Mouse (Mus musculus) inflammation-experienced regulatory T-cells, adult 6 months (primary cell): ENCODE measurements around the gene Nom1. TPM values are rescaled to one million over a fixed set of nuclear protein-coding genes. Genes with fewer than 3 reads are reported as not detected.
A peak's percentile ranks its signal among the peaks of the same experiment; 100 is the strongest.
"Not testable (repeated sequence)": the region's sequence is repeated elsewhere in the genome, so short reads cannot be mapped to it uniquely, and the experiment has no call there.

Experiments used
- ATAC-seq: one replicate; pipeline ENCODE4 v1.8.0; 2017
- polyA plus RNA-seq, 3 experiments: library from polyadenylated mRNA; unstranded; fragments of 100-300 nt; shearing (Covaris generic); gene quantifications; one replicate each; pipeline ENCODE4 v1.2.1; 2017

Gene Nom1
- 10 to 100 TPM in 2 of 3 experiments, 1 to 10 TPM in 1; 7.8 to 14.4 (median 11.4) TPM for polyA plus RNA-seq

GRCm38 (mm10) chr5:29434228-29434871, at the start of gene Nom1:
TSS of gene Nom1 (plus strand) at chr5:29434664.
- ATAC-seq = peak; percentile 99

GRCm38 (mm10) chr5:29387591-29387990, 46.9 kb upstream of the Nom1 start:
- ATAC-seq = no peak

GRCm38 (mm10) chr5:29388181-29388943, 46.1 kb upstream of the Nom1 start:
- ATAC-seq = no peak

GRCm38 (mm10) chr5:29388944-29389765, 45.3 kb upstream of the Nom1 start:
- ATAC-seq = no peak

- ATAC-seq = no peak
Observed at GRCm38 (mm10) chr5:29398427-29398826, 36.0 kb upstream of the Nom1 start.

GRCm38 (mm10) chr5:29410854-29411253, 23.6 kb upstream of the Nom1 start:
- no peak for ATAC-seq

- ATAC-seq = no peak
Observed at GRCm38 (mm10) chr5:29413041-29413440, 21.4 kb upstream of the Nom1 start.

- ATAC-seq = not testable (repeated sequence)
Observed at GRCm38 (mm10) chr5:29423330-29423729, 11.1 kb upstream of the Nom1 start.

GRCm38 (mm10) chr5:29434872-29435358, 451 bp downstream of the Nom1 start:
- peak; percentile 40 for ATAC-seq

GRCm38 (mm10) chr5:29435491-29435890, 1.0 kb downstream of the Nom1 start:
- no peak for ATAC-seq

GRCm38 (mm10) chr5:29436728-29437127, 2.3 kb downstream of the Nom1 start:
- ATAC-seq = not testable (repeated sequence)

- ATAC-seq = no peak
Observed at GRCm38 (mm10) chr5:29445275-29445674, 10.8 kb downstream of the Nom1 start.

- ATAC-seq = no peak
Observed at GRCm38 (mm10) chr5:29452352-29452751, 17.9 kb downstream of the Nom1 start.

- ATAC-seq = no peak
Observed at GRCm38 (mm10) chr5:29456895-29457656, 22.6 kb downstream of the Nom1 start.

GRCm38 (mm10) chr5:29462943-29463686, 28.7 kb downstream of the Nom1 start:
- ATAC-seq = no peak

- ATAC-seq = no peak
Observed at GRCm38 (mm10) chr5:29467489-29468350, 33.3 kb downstream of the Nom1 start.

- ATAC-seq = no peak
Observed at GRCm38 (mm10) chr5:29468351-29469065, 34.0 kb downstream of the Nom1 start.

- ATAC-seq = no peak
Observed at GRCm38 (mm10) chr5:29469501-29469900, 35.0 kb downstream of the Nom1 start.

GRCm38 (mm10) chr5:29470271-29470670, 35.8 kb downstream of the Nom1 start:
- ATAC-seq = no peak
